Mouse (Mus musculus): Measurements from ENCODE around the gene Mlkl. TPM values are rescaled to one million over a fixed set of nuclear protein-coding genes. Genes with fewer than 3 reads are reported as not detected.

Gene Mlkl
- polyA plus RNA-seq, 1 experiment: 1.1 TPM

DNA sequence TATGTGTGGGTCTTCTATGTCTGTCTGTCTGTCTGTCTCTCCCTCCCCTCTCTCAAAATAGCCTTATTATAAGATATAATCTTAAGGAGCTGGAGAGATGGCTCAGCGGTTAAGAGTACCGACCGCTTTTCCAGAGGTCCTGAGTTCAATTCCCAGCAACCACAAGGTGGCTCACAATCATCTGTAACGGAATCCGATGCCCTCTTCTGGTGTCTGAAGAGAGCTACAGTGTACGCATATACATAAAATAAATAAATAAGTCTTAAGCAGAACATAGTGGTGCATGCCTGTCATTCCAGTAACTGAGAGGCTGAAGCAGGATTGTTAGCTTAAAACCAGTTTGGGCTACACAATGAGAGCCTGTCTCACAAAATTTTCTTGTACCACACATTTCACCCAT, 12.6 kb upstream of the Mlkl start:
- H3K27ac ChIP-seq (ENCODE audit: insufficient read depth, low read length): no peak overlapping the region
- no peak for DNase-seq (ENCODE audit: low read depth in 1 of 2, low spot score in 2 of 2)
- WGBS: 88% methylated on average over 6 of the region's 6 CpGs
- TF ChIP-seq POLR2A (IDR thresholded peaks at IDR 0.05; ENCODE audit: low read depth, low read length) (no peak), CTCF (IDR thresholded peaks at IDR 0.05; ENCODE audit: extremely low read depth, insufficient read depth, insufficient read length, insufficient replicate concordance) (no peak)
- H3K36me3 ChIP-seq (ENCODE audit: control insufficient read depth, insufficient read depth, low read length): no peaks in the 10 kb centered on the region
- H3K4me3 ChIP-seq (ENCODE audit: extremely low read depth, insufficient read depth, insufficient read length): no peak overlapping the region
- no peaks in the 10 kb centered on the region for H3K27me3 ChIP-seq (ENCODE audit: control insufficient read depth, insufficient read depth, low read length)
- no peaks in the 10 kb centered on the region for H3K4me1 ChIP-seq (ENCODE audit: control insufficient read depth, insufficient read depth, insufficient read length)

DNA sequence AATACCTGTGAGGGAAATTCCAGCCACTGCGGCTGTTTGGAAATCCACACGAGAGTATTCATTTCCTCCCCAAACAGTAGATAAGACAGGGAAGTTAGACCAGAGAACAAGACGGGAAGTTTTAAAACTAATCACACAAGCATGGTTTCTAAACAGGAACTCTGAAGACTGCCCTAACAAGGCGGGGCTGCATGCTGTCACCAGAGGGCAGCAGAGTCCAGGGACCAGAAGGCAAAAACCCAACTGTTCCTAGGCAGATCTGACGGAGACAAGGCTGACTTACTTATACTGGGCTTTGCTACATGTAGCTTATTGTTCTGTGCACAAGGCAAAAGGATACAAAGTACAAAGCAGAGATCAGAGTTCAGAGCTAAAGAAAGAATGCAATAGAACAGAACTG, 5.2 kb upstream of the Mlkl start:
- peak; percentile 89; the same call in 1 of the 2 replicates for TF ChIP-seq CTCF (IDR thresholded peaks at IDR 0.05; ENCODE audit: extremely low read depth, insufficient read depth, insufficient read length, insufficient replicate concordance)
- no peak for TF ChIP-seq POLR2A (IDR thresholded peaks at IDR 0.05; ENCODE audit: low read depth, low read length)
- no peak overlapping the region for H3K4me3 ChIP-seq (ENCODE audit: extremely low read depth, insufficient read depth, insufficient read length)
- peak; percentile 44 to 74 for DNase-seq (ENCODE audit: low read depth in 1 of 2, low spot score in 2 of 2)
- WGBS: 2% methylated on average over 5 of the region's 5 CpGs
- H3K4me1 ChIP-seq (ENCODE audit: control insufficient read depth, insufficient read depth, insufficient read length): no peaks in the 10 kb centered on the region; the same call in 1 of the 2 replicates
- H3K27me3 ChIP-seq (ENCODE audit: control insufficient read depth, insufficient read depth, low read length): no peaks in the 10 kb centered on the region
- H3K36me3 ChIP-seq (ENCODE audit: control insufficient read depth, insufficient read depth, low read length): no peaks in the 10 kb centered on the region
- no peak overlapping the region for H3K27ac ChIP-seq (ENCODE audit: insufficient read depth, low read length)

- no peak for DNase-seq (ENCODE audit: low read depth in 1 of 2, low spot score in 2 of 2)
- no peaks in the 10 kb centered on the region for H3K36me3 ChIP-seq (ENCODE audit: control insufficient read depth, insufficient read depth, low read length)
- WGBS: 89% methylated on average over 3 of the region's 3 CpGs
- no peak overlapping the region for H3K4me3 ChIP-seq (ENCODE audit: extremely low read depth, insufficient read depth, insufficient read length)
- peaks cover 3% of the 10 kb centered on the region; the same call in 1 of the 2 replicates for H3K27me3 ChIP-seq (ENCODE audit: control insufficient read depth, insufficient read depth, low read length)
- TF ChIP-seq POLR2A (IDR thresholded peaks at IDR 0.05; ENCODE audit: low read depth, low read length): no peak
- no peak for TF ChIP-seq CTCF (IDR thresholded peaks at IDR 0.05; ENCODE audit: extremely low read depth, insufficient read depth, insufficient read length, insufficient replicate concordance)
- no peak overlapping the region for H3K27ac ChIP-seq (ENCODE audit: insufficient read depth, low read length)
- no peaks in the 10 kb centered on the region; the same call in 1 of the 2 replicates for H3K4me1 ChIP-seq (ENCODE audit: control insufficient read depth, insufficient read depth, insufficient read length)
Measured at GRCm38 (mm10) chr8:111340186-111340585, 2.2 kb upstream of the Mlkl start.

- TF ChIP-seq CTCF (IDR thresholded peaks at IDR 0.05; ENCODE audit: extremely low read depth, insufficient read depth, insufficient read length, insufficient replicate concordance) (no peak), POLR2A (IDR thresholded peaks at IDR 0.05; ENCODE audit: low read depth, low read length) (no peak)
- Histone ChIP-seq H3K27ac (ENCODE audit: insufficient read depth, low read length) (no peak overlapping the region), H3K36me3 (ENCODE audit: control insufficient read depth, insufficient read depth, low read length) (no peaks in the 10 kb centered on the region), H3K4me1 (ENCODE audit: control insufficient read depth, insufficient read depth, insufficient read length) (no peaks in the 10 kb centered on the region; the same call in 1 of the 2 replicates), H3K27me3 (ENCODE audit: control insufficient read depth, insufficient read depth, low read length) (peaks cover 3% of the 10 kb centered on the region; the same call in 1 of the 2 replicates), H3K4me3 (ENCODE audit: extremely low read depth, insufficient read depth, insufficient read length) (peak overlapping the region; percentile 79)
- no peak for DNase-seq (ENCODE audit: low read depth in 1 of 2, low spot score in 2 of 2)
- WGBS: 16% methylated on average over 12 of the region's 12 CpGs
Measured at GRCm38 (mm10) chr8:111338370-111339208, 612 bp upstream of the Mlkl start.

DNA sequence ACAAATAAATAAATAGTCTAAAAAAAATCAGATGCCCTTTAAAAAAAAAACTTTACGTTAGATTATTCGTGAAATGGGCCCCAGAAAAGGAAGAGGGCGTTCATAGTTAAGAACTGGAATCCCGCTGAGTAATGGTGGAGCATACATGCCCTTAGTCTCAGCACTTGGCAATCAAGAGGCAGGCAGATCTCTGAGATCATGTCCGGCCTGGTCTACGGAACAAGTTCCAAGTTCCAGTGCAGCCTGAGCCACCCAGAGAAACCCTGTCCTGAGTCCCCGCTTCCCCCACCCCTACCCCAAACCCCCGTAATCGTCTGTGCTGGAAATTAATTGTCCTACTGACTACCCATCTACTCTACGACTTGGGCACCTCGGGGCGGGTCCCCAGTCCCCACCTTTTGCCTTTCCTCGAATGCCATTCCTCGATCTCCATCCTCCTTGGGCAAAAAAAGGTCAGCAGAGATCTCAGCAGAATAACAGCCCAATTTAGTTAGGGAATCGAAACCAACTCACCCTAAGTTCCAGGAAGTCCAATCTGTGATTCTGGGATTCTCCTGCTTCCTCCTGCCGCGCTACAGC, 577 bp downstream of the Mlkl start:
- WGBS: 4% methylated on average over 17 of the region's 17 CpGs
- peak overlapping the region; percentile 57; the same call in 1 of the 2 replicates for H3K27ac ChIP-seq (ENCODE audit: insufficient read depth, low read length)
- H3K27me3 ChIP-seq (ENCODE audit: control insufficient read depth, insufficient read depth, low read length): peaks cover 3% of the 10 kb centered on the region; the same call in 1 of the 2 replicates
- no peaks in the 10 kb centered on the region for H3K36me3 ChIP-seq (ENCODE audit: control insufficient read depth, insufficient read depth, low read length)
- H3K4me1 ChIP-seq (ENCODE audit: control insufficient read depth, insufficient read depth, insufficient read length): no peaks in the 10 kb centered on the region; the same call in 1 of the 2 replicates
- DNase-seq (ENCODE audit: low read depth in 1 of 2, low spot score in 2 of 2): no peak
- peak overlapping the region; percentile 79 for H3K4me3 ChIP-seq (ENCODE audit: extremely low read depth, insufficient read depth, insufficient read length)
- no peak for TF ChIP-seq POLR2A (IDR thresholded peaks at IDR 0.05; ENCODE audit: low read depth, low read length)
- TF ChIP-seq CTCF (IDR thresholded peaks at IDR 0.05; ENCODE audit: extremely low read depth, insufficient read depth, insufficient read length, insufficient replicate concordance): no peak

DNA sequence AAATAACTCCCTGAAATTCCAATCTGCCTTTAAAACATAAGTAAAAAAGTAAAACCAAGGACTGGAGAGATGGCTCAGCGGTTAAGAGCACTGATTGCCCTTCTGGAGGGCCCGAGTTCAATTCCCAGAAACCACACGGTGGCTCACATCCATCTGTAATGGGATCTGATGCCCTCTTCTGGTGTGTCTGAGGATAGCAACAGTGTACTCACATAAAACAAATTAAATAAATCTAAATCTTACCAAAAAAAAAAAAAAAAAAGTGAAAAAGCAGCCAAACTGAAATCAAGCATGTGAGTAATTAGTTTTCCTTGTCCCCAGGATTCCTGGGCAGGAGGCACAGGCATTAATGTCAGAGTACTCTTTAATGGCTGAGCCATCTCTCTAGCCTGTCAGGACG, 1.3 kb downstream of the Mlkl start:
- Histone ChIP-seq H3K27ac (ENCODE audit: insufficient read depth, low read length) (no peak overlapping the region), H3K4me3 (ENCODE audit: extremely low read depth, insufficient read depth, insufficient read length) (no peak overlapping the region), H3K36me3 (ENCODE audit: control insufficient read depth, insufficient read depth, low read length) (no peaks in the 10 kb centered on the region), H3K4me1 (ENCODE audit: control insufficient read depth, insufficient read depth, insufficient read length) (no peaks in the 10 kb centered on the region; the same call in 1 of the 2 replicates), H3K27me3 (ENCODE audit: control insufficient read depth, insufficient read depth, low read length) (peaks cover 3% of the 10 kb centered on the region; the same call in 1 of the 2 replicates)
- TF ChIP-seq CTCF (IDR thresholded peaks at IDR 0.05; ENCODE audit: extremely low read depth, insufficient read depth, insufficient read length, insufficient replicate concordance) (no peak), POLR2A (IDR thresholded peaks at IDR 0.05; ENCODE audit: low read depth, low read length) (no peak)
- DNase-seq (ENCODE audit: low read depth in 1 of 2, low spot score in 2 of 2): no peak
- WGBS: 75% methylated on average over 4 of the region's 4 CpGs

All from spleen, adult 2 months (tissue).